Mouse (Mus musculus): ENCODE results near the gene Islr.
"Not testable (repeated sequence)": the region's sequence is repeated elsewhere in the genome, so short reads cannot be mapped to it uniquely, and the experiment has no call there.

The Islr gene

DNA sequence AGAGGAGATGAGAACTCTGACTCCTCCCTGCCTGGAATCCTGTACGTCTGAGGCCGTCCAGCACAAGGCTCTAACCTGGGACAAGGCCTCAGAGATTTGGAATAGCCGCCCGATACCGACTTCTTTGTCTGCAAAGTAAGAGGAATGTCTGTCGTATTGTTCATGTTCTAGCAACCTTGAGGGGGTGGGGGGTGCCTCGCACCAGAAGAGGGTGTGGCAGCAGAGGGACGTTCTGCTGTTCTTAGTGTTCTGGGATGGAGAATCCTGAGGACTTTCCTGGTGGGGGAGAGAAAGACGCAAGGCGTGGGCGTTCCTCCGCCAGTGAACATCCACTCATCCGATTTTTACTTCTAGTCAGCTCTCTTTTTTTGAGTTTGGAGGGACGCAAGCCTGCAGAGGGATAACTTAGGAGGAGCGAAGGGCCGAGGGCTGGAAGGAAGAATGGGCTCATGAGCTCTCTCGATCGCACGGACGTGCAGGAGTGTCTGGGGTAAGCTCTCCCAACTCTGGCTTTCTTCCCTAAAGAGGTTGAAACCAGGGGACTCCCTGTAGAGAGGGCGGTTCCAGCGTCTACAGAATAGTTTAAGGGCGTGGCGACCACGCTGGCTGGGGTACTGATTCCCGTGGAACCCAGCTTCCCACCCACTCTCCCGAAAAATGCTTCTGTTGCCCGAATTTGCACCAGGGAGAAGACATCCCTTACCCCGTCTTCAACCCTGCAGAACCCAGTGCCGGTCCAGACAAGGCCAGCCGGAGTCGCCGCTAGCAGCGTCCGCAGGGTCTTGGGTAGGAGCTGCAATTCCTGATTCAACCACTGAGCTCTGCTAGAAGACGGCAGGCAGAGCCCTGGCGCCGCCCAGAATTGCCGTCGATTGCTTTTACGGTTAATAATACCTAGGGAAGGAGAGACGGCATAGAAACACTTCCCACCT, at the start of gene Islr, which contains the start of gene Islr2:
Gene Islr (minus strand): TSS at position 791 of the 932 bp plus-strand sequence.
Gene Islr2 (minus strand): TSS at position 804 of the 932 bp plus-strand sequence.
- DNase-seq (ENCODE audit: extremely low read depth, low read depth), result peak; percentile 47

DNA sequence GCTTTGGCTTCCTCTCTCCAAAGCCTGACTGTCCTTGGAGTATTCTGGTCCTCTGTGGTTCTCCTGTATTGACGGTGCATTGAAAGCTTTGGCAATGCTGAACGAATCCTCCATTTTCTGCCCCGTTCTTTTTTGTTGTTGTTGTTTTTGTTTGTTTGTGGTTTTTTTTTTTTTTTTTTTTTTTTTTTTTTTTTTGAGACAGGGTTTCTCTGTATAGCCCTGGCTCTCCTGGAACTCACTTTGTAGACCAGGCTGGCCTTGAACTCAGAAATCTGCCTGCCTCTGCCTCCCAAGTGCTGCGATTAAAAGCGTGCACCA, 49.7 kb upstream of the Islr start:
- not testable (repeated sequence) for DNase-seq (ENCODE audit: extremely low read depth, low read depth)

DNA sequence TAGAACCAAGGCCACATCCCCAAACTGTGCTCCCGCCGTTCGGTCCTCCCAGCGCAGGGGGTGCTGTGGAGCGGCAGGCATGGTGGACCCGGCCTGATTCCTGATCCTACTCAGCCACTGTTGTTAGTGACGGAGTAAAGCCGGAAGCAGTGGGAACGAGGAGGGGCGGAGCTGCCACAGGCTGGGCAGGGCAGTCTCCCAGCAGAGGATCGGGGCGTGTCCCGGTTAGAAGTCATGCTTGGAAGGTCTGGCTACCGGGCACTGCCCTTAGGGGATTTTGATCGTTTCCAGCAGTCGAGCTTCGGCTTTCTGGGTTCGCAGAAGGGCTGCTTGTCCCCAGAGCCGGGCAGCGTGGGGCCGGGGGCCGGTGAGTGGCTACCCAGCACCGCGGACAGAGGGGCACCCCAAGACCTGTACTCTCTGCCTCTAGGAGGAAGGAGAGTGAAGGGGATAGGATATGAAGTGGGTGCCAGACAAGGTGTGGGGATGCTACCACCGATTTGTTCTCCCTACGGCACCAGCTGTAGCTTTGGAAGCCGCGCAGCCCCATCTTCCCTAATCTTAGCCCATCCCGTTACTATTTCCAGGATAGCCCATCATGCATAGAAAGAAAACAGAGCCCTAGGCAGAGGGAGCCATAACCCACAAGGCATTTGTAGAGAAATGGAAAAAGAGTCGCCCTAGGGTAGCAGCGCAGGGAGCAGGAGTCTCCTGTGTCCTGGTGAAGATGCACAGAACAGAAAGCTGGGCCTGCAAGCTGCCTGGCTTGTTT, 49.1 kb upstream of the Islr start, which contains the start of gene Stoml1:
Gene Stoml1 (plus strand): TSS at position 132 of the 772 bp plus-strand sequence.
- DNase-seq (ENCODE audit: extremely low read depth, low read depth), result peak; percentile 93

DNA sequence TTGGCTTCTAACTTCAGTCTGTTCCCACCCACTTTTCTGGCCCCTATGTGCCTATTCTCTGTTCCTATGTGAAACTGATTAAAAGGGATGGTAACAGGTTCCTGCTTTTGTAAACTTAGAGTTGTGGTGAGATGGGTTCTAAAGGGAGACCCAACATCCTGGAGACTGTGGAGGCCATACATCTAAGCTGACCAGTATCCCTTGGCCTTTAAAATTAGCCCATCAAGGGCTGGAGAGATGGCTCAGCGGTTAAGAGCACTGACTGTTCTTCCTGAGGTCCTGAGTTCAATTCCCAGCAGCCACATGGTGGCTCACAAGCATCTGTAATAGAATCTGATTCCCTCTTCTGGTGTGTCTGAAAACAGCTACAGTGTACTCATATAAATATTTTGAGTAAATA, 46.6 kb upstream of the Islr start:
- not testable (repeated sequence) for DNase-seq (ENCODE audit: extremely low read depth, low read depth)

DNA sequence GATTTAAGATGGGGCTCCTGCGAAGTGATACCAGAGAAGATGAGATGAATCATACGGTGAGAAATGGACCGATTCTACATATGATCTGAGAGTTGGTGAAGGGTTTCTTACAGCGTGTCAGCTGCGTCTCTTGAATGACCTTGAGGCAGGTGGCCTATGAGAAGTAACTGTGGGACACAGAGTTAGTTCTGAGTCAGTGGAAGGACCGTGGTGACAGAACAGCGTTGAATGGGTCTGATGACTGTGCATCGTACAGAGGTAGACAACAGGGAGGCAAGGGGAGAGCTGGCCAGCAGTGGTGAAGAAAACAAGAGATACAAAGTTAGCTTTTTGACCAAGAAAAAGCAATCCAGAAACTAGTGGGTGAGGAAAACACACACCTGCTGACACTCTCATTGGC, 46.2 kb upstream of the Islr start:
- no peak for DNase-seq (ENCODE audit: extremely low read depth, low read depth)

DNA sequence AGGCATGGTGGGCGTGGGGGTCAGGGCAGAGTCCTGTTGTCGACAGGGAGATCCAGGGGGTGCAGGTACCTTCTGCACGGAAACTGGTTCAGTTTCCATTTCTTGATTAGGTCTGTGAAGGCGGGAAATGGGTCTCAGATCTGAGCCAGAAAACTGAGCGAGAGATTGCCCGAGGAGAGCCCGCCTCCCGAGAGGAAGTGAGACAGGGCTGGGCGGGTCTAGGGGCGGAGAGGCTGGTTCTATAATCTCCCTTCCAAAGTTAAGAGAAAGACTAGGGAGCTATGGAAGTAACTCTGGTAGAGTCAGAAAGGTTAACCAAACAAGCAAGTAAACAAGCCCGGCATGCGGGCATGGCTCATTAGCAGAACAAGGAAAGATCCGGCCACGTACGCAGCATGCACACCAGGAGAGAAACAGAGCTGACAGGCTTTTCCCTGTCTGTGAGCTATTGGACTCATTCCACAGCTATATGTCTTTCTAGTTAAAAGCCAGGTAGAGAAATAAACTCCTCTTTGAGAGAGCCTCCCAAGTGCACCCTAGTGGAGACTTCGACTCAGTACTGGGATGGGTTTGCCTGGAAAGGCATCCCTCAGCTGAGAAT, 45.6 kb upstream of the Islr start, which contains the start of gene Pml:
Gene Pml (minus strand): TSS at position 195 of the 601 bp plus-strand sequence.
- DNase-seq (ENCODE audit: extremely low read depth, low read depth), result peak; percentile 78

DNA sequence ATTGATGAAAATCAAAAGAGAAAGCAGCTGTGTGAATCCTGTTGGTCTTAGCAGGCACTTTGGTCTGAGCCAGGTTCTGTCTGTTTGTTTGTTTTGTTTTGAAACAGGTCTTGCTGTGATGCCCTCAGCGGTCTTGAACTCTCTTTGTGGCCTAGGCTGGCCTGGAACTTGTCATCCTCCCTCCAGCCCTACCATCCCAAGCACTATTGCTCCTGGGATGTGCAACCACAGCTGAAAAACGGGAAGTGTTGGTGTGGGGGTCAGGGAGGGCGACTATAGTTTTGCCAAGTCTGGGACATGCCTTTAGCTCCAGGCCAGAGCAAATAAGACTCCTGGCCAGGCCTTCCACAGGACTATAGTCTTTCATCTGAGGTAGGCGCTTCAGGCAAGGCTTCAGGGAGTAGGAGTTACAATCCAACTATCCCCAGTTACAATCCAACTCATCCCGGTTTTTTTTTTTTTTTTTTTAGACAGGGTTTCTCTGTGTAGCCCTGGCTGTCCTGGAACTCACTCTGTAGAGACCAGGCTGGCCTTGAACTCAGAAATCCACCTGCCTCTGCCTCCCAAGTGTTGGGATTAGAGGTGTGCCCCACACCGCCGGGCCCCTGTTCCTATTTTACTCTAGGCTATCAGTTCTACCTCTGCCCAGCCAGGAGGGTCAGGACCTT, 44.8 kb upstream of the Islr start:
- no peak for DNase-seq (ENCODE audit: extremely low read depth, low read depth)

DNA sequence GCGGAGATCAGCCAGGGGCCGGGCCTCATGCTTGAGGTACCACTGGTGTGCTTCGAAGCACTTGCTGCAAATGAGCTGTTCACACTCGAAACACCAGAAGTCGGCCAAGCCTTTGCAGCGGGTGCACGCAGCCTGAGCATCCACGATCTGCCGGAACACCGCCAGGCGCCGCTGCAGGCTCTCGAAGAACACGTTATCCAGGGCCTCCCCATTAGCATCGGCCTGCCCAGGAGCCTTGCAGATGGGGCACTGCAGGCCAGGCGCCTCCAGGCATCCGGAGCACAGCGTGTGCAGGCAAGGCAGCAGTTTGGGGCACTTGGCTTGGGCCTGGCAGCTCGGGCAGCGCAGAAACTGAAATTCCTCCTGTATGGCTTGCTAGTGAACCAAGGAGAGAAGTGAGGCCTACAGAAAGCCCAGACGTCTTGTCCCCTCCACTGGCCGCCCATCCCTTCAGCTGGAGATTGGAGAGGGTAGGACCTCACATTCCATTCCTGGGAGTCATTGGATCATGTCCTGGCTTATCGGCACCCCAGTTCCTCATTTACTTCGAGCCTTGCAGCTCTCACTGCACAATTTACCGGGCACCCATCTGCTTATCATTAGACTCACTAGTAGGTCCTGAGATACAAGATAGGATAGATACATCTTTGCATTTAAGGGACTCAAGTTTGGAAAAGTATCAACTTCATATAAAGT, 43.1 kb upstream of the Islr start:
- peak; percentile 71 for DNase-seq (ENCODE audit: extremely low read depth, low read depth)

DNA sequence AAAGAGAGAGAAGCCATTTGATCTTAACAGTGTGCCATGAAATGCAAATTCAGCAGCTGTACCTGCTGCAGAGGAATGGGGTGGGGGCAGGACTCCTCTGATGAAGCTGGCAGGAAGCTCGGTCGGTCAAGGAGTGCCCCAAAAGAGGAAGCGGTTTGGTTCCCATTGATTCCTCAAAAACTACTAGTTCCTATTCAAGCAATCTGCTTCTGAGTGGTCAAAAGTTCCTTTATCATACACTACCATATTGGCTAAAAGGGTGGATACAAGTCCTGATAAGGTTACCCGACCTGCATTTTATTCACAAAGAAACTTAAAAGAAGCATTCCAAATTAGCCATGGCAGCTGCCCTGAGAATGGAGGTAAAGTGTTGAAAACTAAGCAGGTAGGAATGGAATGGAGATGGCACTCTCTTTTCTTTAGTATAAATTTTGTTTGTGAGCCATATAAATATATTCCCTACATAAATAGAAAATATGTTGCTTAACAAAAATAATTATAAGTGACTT, 42.0 kb upstream of the Islr start:
- DNase-seq (ENCODE audit: extremely low read depth, low read depth), result peak; percentile 93

DNA sequence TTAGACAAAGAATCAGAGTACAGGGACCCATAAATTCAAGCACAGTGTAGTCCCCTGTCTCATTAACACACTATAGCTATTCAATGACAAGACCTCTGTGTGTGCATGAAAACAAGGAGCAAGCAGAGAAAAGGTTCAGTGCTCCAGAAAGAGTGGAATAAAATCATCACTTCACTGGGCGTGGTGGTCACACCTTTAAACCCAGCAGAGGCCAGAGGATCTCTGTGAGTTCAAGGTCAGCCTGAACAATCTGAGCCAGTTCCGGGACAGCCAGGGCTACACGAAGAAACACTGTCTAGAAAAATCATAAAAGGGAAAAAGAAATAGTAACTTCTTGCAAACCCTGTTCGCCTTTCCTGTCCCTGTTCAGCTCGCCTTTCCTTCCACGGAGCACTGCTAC, 39.6 kb upstream of the Islr start:
- DNase-seq (ENCODE audit: extremely low read depth, low read depth), result no peak

DNA sequence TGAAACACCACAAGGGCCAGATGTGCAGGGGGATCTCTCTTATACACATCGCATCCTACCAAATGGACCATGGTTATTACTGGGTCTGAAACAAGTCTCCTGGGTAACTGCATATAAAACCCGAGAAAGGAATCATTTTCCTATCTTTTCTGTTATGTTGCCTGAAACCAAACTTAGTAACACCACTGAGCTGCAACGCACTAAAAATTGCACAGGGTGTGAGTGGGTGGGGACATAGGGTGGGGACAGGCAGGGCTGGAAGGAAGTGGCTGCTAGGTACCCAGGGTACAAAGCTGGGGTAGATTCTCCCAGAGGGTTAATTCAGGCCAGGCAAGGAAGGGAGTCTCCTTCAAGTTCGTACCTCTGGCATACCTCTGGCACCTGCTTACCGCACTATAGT, 38.6 kb upstream of the Islr start:
- no peak for DNase-seq (ENCODE audit: extremely low read depth, low read depth)

DNA sequence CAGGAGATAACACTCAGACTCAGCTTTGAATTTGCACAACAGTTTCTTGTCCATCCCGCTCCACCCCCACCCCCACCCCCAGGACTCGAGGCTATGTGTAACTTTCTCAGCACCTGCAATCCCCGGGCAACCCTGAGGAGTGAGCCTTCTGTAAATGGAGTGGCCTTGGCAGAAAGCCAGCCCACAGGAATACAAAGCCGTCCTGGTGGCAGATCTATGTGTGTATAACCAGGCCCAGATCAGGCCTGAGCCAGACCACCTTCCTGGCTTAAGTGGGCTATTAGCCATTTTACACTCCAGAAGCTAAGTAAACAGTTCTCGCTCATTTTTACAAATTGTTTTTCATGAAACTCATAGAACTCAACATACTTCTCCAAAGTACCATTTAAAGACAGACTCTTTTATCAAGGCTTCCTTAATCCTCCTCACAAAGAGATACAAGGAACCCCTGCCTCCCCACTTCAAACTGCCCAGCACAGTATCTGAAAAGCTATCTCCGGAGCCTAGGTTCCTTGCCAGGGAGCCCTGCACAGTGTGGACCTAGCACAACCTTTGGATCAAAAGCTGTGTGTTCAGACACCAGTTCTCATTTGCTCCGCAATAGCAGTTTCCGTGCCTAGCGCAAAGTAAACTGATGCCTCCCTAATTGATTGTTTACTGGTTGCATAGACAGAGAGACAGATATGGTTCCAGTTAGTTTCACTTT, 37.8 kb upstream of the Islr start:
- DNase-seq (ENCODE audit: extremely low read depth, low read depth), result no peak

DNA sequence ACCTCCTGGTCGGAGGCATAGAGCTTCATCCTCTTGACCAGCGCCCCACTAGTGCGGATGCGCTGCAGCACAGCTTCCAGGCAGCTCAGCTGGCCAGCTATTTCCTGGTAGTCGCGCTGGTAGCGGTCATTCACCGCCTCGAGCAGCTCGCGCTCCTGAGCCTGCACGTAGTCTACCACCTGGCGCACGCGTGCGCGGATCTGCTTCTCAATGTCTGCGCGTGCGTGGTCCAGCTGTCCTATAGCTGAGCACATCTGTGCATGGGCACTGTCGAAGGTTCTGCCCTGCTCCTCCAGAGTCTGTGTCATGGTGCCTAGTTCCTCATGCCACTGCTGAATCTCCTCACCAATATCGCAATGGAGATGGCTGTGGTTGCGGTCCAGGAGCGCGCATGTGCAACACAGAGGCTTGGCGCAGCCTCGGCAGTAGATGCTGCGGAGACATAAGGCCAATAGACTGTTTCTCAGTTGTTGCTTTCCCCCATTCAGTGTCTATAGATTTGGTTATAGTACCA, 30.5 kb upstream of the Islr start:
- DNase-seq (ENCODE audit: extremely low read depth, low read depth), result no peak

DNA sequence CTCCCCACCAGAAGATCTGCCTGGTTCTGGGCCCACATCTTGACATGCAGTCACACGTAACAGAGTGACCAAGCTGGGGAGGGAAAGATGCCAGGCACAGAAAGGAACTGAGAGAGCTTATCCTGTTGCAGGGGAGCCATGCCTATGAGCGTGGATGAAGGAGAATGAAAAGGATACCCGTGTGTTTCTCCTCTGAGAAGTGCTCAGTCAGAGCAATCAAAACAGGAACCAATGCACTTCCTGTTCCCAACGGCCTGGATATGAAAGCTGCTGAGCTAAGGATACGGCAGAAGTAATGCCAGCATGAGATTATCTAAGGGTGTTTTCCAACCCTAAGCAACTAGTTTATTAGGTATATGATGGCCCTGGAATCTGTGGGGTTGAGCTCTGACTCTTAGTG, 28.3 kb upstream of the Islr start:
- DNase-seq (ENCODE audit: extremely low read depth, low read depth), result no peak

DNA sequence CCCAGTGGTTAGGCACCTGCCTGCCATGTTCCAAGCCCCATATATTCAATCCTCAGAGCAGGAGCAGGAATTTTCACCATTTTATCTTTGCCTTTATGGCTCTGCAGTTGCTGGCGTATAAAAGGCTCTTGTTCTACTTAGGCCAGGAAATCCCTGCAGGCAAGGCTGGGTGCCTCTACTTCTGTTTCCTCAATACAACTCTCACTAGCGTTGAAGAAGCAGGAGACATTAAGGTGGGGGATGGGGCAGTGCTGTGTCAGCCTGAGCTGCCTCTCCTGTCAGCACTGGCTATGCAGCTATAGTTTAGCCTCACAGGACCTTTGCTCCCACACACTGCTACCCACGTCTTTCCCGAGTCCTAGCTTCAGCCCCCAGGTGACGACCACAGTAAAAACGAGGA, 27.6 kb upstream of the Islr start:
- DNase-seq (ENCODE audit: extremely low read depth, low read depth), result no peak

DNA sequence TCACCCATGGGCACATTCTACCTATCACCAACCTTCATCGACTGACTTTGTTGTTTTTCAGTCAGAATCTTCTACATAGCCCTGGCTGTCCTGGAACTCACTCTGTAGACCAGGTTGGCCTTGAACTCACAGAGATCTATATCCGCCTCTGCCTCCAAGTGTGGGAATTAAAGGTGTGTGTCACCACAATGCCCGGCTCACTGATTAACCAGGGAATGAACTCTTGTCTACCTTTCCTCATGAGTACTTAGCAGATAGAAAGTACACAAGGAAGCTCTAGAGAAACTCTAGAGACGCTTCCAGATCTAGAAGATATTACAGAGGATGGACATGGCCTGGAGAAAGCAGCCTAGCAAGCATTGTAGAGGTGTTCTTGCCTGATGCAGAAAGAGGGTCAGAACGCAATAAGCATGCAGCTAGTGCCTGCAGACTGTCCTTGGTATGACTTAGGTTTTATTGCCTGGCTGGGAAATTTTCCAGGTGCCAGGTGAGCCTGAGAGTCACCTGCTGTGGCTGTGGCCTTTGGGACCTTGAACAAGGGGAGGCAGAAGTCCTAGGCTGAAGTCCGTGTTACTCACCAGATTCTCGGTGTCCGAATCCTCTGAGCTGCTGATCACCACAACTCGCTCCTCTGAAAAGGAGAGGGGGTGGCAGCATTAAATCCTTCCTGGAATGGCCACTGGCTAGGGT, 24.8 kb upstream of the Islr start:
- DNase-seq (ENCODE audit: extremely low read depth, low read depth), result no peak

DNA sequence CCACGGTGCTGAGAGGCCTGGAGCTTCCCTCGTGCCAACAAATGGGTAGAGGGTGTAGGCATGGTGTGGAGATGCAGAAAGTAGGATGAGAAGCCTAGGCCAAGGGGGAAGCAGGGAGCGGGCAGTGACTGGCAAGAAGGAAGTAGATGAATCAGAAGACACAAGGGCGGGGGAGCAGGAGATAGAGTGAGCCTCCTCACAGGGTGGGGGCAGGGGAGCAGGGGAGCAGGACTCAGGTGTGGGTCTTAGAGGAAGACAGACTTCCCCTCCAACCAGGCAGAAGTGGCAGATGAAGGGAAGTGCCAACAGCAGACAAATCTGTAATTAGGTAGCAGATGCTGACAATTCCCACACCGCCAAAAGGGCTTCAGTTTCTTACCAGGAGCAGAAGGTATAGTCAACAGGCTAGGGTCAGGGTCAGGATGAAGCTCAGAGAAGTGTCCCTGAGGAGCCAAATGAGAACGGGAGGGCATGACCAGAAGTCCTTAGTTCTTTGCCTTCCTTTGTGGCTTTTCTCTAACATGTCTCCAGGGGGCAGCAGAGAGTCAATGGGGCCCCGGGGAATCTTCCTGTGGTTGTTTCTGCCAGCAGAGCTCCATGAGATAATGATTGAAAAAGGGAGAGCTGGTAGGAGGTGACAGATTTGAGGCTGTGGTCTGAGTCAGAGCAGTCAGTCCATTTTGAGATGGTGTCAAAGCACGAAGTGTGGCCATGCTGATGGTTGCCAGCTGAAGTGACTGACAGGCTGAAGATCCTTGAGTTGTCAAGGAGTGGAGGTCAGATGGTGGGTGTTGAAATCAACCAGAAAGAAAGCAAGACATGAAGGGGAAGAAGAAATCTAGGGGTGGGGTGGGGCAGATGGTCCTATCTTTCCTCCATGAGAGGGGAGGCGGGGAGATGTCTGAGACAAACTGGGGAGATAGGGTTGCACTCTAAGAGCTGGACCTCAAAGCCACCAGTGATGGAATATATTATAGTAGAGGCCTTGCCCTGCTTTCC, 22.1 kb upstream of the Islr start:
- DNase-seq (ENCODE audit: extremely low read depth, low read depth), result no peak

DNA sequence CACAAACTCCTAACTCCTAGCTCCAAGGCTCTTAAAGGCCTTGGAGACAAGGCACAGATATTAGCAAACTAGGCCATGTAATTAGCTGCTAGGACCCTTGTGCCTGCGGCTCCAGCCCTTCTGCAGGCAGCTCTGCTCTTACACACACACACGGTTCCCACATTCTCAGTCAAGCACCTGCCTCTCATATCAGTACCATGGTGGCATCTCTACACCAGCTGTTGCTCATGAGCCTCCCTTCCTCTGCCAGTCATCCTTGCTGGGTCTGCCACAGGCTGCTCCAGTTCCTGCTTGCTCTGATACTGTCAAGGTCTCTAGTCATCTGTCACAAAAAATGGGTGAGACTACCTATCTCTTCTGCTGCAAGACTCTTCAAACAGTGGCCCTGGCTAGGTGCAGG, 20.2 kb upstream of the Islr start:
- DNase-seq (ENCODE audit: extremely low read depth, low read depth), result no peak
